Mouse (Mus musculus): Measurements from ENCODE around the gene Iqch. TPM values are rescaled to one million over a fixed set of nuclear protein-coding genes. Genes with fewer than 3 reads are reported as not detected.
A peak's percentile ranks its signal among the peaks of the same experiment; 100 is the strongest.

Gene Iqch
- polyA plus RNA-seq, 1 experiment from 2014 or later: 0.22 TPM

- H3K4me2 ChIP-seq: no peak overlapping the region
- WGBS: 74% methylated on average over 5 of the region's 5 CpGs
- no peak overlapping the region for H3K27ac ChIP-seq (replicated peaks)
- H3K27me3 ChIP-seq: no peaks in the 10 kb centered on the region
- no peaks in the 10 kb centered on the region for H3K9me3 ChIP-seq
- H3K36me3 ChIP-seq: no peaks in the 10 kb centered on the region
- ATAC-seq (ENCODE audit: low FRiP score, low read depth): no peak
- H3K9ac ChIP-seq: no peak overlapping the region
- H3K4me1 ChIP-seq (replicated peaks): no peaks in the 10 kb centered on the region; the same call in 1 of the 2 replicates
- no peak overlapping the region for H3K4me3 ChIP-seq
Observed at GRCm38 (mm10) chr9:63454341-63454740, 148.0 kb downstream of the Iqch start.

DNA sequence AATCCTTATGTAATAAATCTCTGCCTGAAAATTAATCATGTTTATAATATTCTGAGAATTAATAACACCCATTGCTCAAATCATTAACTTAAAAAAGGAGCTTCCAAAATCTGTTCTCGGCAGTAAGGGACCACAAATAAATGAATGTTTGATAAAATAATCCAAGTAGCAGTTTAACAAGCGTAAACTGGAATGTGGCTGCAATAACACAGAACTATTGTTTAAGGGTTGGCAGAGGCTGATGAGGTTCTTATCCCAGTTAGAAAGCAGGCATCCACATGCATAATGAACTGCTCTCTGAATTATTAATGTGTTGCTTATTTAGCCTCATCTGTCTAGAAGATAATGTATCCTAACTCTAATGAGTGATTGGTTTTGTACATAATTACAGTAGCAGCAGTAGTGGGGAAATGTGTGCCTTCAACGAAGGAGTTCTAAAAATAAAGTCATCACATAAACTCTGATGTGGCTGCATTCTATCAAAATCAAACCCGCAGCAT, 151.7 kb downstream of the Iqch start:
- ATAC-seq (ENCODE audit: low FRiP score, low read depth): no peak
- H3K27me3 ChIP-seq: no peaks in the 10 kb centered on the region
- no peak overlapping the region for H3K9ac ChIP-seq
- H3K9me3 ChIP-seq: no peaks in the 10 kb centered on the region
- 30% methylated on average over 4 of the region's 4 CpGs for WGBS
- no peak overlapping the region for H3K4me3 ChIP-seq
- no peak overlapping the region for H3K27ac ChIP-seq (replicated peaks)
- H3K4me1 ChIP-seq (replicated peaks): no peaks in the 10 kb centered on the region; the same call in 1 of the 2 replicates
- no peak overlapping the region for H3K4me2 ChIP-seq
- H3K36me3 ChIP-seq: no peaks in the 10 kb centered on the region

GRCm38 (mm10) chr9:63443695-63444094, 158.6 kb downstream of the Iqch start:
- H3K27ac ChIP-seq (replicated peaks): no peak overlapping the region
- H3K9me3 ChIP-seq: no peaks in the 10 kb centered on the region
- no peaks in the 10 kb centered on the region for H3K27me3 ChIP-seq
- H3K9ac ChIP-seq: no peak overlapping the region
- no peak overlapping the region for H3K4me2 ChIP-seq
- H3K4me1 ChIP-seq (replicated peaks): no peaks in the 10 kb centered on the region
- ATAC-seq (ENCODE audit: low FRiP score, low read depth): no peak
- WGBS: 83% methylated on average over 6 of the region's 6 CpGs
- no peaks in the 10 kb centered on the region for H3K36me3 ChIP-seq
- no peak overlapping the region for H3K4me3 ChIP-seq

GRCm38 (mm10) chr9:63430652-63431051, 171.6 kb downstream of the Iqch start:
- no peak overlapping the region for H3K27ac ChIP-seq (replicated peaks)
- H3K4me2 ChIP-seq: no peak overlapping the region
- WGBS: 80% methylated on average over 1 of the region's 1 CpGs
- H3K9ac ChIP-seq: no peak overlapping the region
- no peaks in the 10 kb centered on the region for H3K4me1 ChIP-seq (replicated peaks)
- ATAC-seq (ENCODE audit: low FRiP score, low read depth): no peak
- no peaks in the 10 kb centered on the region for H3K36me3 ChIP-seq
- H3K27me3 ChIP-seq: no peaks in the 10 kb centered on the region
- no peak overlapping the region for H3K4me3 ChIP-seq
- H3K9me3 ChIP-seq: no peaks in the 10 kb centered on the region

DNA sequence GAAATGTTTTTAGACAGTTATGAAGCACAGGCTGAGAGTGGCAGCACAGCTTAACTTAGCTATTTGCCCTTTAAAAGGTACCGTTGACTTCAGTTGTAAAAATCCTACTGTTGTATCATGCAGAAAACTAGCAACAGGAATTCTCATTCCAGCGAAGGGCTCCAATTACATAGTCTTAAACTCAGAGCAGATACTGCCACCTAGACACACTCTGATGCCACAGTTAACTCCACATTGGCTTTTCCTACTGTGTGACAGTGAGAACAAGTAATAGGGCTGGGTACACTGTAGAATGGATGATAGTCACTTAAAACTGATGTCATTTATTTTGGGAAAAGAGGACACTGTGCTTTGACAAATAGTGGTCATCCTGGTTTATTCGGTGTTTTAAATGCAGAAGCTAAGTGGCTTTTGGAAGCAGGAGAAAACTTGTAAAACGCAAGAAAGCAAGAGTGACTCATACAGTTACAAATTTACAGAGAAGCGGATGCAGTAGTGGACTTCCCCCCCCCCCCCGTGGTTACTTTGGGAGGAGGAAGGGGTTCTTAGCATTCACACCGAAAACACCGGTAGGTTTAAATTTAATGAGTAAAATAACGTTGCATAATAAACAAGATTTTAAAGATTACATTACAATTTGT, 181.1 kb downstream of the Iqch start:
- no peak overlapping the region for H3K9ac ChIP-seq
- H3K4me3 ChIP-seq: no peak overlapping the region
- H3K27me3 ChIP-seq: no peaks in the 10 kb centered on the region
- H3K36me3 ChIP-seq: no peaks in the 10 kb centered on the region
- no peak for ATAC-seq (ENCODE audit: low FRiP score, low read depth)
- H3K4me1 ChIP-seq (replicated peaks): 0 out of 2 replicates have a peak, but pooled peaks cover 6% of the 10 kb centered on the region
- 70% methylated on average over 9 of the region's 9 CpGs for WGBS
- H3K27ac ChIP-seq (replicated peaks): no peak overlapping the region
- no peaks in the 10 kb centered on the region for H3K9me3 ChIP-seq
- no peak overlapping the region for H3K4me2 ChIP-seq

DNA sequence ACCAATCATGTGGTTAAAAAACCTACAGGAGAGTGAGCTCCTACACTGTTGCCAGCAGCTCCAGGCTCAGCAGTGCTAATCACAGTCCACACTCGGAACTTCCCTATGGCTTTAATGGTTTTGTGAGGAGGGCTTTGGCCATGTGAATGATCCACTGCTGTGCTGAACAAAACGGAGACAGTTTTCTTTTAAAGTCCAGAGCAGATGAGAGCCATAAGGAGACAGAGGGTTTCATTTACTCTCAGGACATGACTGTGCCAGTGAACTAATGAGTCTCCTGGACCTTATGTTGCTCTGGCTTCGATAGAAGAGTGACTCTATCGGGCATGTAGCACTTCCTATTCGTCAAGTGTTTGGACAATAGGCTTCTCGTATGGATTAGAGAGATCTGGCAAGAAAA, 181.9 kb downstream of the Iqch start:
- Histone ChIP-seq H3K4me2 (no peak overlapping the region), H3K4me3 (no peak overlapping the region), H3K36me3 (no peaks in the 10 kb centered on the region), H3K27me3 (no peaks in the 10 kb centered on the region), H3K9ac (no peak overlapping the region), H3K4me1 (replicated peaks) (0 out of 2 replicates have a peak, but pooled peaks cover 6% of the 10 kb centered on the region), H3K9me3 (no peaks in the 10 kb centered on the region), H3K27ac (replicated peaks) (no peak overlapping the region)
- no peak for ATAC-seq (ENCODE audit: low FRiP score, low read depth)
- WGBS: 18% methylated on average over 6 of the region's 6 CpGs

- Histone ChIP-seq H3K36me3 (no peaks in the 10 kb centered on the region), H3K27me3 (no peaks in the 10 kb centered on the region), H3K9me3 (no peaks in the 10 kb centered on the region), H3K4me2 (no peak overlapping the region), H3K9ac (no peak overlapping the region), H3K27ac (replicated peaks) (no peak overlapping the region), H3K4me1 (replicated peaks) (peaks cover 21% of the 10 kb centered on the region), H3K4me3 (no peak overlapping the region)
- 85% methylated on average over 1 of the region's 1 CpGs for WGBS
- ATAC-seq (ENCODE audit: low FRiP score, low read depth): no peak
Observed at GRCm38 (mm10) chr9:63400176-63400575, 202.1 kb downstream of the Iqch start.

DNA sequence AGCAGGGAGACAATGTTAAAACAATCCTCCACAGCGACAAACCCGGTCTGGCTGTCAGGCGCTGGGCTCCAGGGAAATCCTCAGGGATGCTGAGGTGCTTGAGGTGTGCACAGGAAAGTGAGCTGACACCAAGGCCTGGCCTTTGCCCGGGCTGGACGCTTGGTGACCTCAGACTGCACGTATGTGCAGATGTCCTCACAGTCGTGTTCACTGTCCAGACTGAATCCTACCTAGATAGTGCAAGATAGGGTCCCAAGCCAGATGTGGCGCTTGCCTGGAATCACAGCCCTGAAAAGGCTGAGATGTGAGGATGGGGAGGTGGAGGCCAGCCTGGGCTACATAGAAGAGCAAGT, 202.9 kb downstream of the Iqch start:
- Histone ChIP-seq H3K4me2 (peak overlapping the region; percentile 89), H3K36me3 (no peaks in the 10 kb centered on the region), H3K9me3 (no peaks in the 10 kb centered on the region), H3K9ac (peak overlapping the region; percentile 76), H3K4me3 (peak overlapping the region; percentile 76), H3K4me1 (replicated peaks) (peaks cover 21% of the 10 kb centered on the region), H3K27me3 (no peaks in the 10 kb centered on the region), H3K27ac (replicated peaks) (peak overlapping the region; percentile 86)
- peak; percentile 76 for ATAC-seq (ENCODE audit: low FRiP score, low read depth)
- WGBS: 5% methylated on average over 8 of the region's 8 CpGs

DNA sequence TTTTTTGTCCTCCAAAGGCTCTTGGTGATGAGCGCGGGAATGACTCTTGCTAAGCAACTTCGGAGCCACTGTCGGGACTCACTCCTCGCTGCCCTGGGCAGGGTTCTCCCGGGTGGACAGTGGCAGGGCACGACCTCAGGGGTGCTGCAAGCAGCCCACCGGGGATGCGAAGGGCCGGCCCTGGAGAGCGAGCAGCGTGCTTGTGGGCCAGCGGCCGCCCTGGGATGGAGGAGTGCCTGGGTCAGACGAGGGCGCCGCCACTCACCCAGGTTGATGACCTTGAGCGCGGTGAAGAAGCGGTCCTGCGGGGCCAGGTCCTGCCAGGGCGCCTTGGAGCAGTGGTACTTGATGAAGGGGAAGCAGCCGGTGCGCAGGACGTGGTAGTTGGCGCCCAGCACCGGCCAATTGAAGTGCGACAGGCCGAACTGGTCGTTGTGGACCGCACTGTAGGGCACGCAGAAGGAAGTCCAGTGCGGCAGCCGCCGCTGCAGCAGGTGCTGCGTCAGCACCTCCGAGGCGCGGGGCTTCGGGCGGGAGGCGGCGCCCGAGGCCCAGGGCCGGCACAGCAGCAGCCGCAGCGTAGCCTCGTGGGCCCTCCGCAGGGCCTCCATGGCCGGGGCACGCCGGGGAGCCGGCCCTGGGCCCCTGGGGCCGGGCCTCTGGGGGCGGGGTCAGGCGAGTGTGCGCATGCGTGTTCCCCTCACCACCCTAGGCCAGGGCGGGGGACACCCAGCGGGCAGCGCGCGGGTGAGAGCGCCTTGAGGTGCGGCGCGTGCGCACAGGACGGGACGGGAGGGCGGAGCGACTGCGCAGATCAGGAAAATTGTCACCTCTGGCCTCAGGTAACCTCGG, 203.5 kb downstream of the Iqch start, which contains the start of gene 2300009A05Rik:
Gene 2300009A05Rik (minus strand): TSS at position 636 of the 852 bp plus-strand sequence.
- peak within 1 kb of the TSS; percentile 86 for H3K27ac ChIP-seq (replicated peaks)
- ATAC-seq (ENCODE audit: low FRiP score, low read depth): peak; percentile 98
- H3K9me3 ChIP-seq: no peaks in the 10 kb centered on the region
- H3K27me3 ChIP-seq: no peaks in the 10 kb centered on the region
- H3K9ac ChIP-seq: peak within 1 kb of the TSS; percentile 76
- peaks cover 21% of the 10 kb centered on the region for H3K4me1 ChIP-seq (replicated peaks)
- H3K4me2 ChIP-seq: peak within 1 kb of the TSS; percentile 89
- H3K36me3 ChIP-seq: no peaks in the 10 kb centered on the region
- WGBS: under 1% methylated on average over 65 of the region's 74 CpGs
- H3K4me3 ChIP-seq: peak within 1 kb of the TSS; percentile 76

GRCm38 (mm10) chr9:63395612-63396011, 206.7 kb downstream of the Iqch start:
- 77% methylated on average over 7 of the region's 7 CpGs for WGBS
- H3K4me1 ChIP-seq (replicated peaks): peaks cover 21% of the 10 kb centered on the region
- ATAC-seq (ENCODE audit: low FRiP score, low read depth): no peak
- no peak overlapping the region for H3K9ac ChIP-seq
- peak overlapping the region; percentile 13 for H3K4me2 ChIP-seq
- no peak overlapping the region for H3K4me3 ChIP-seq
- H3K27me3 ChIP-seq: no peaks in the 10 kb centered on the region
- H3K27ac ChIP-seq (replicated peaks): no peak overlapping the region
- no peaks in the 10 kb centered on the region for H3K36me3 ChIP-seq
- H3K9me3 ChIP-seq: no peaks in the 10 kb centered on the region

GRCm38 (mm10) chr9:63391307-63391706, 211.0 kb downstream of the Iqch start:
- no peak overlapping the region for H3K9ac ChIP-seq
- no peaks in the 10 kb centered on the region for H3K27me3 ChIP-seq
- no peak overlapping the region for H3K27ac ChIP-seq (replicated peaks)
- no peaks in the 10 kb centered on the region for H3K9me3 ChIP-seq
- H3K36me3 ChIP-seq: no peaks in the 10 kb centered on the region
- no peak for ATAC-seq (ENCODE audit: low FRiP score, low read depth)
- H3K4me1 ChIP-seq (replicated peaks): 0 out of 2 replicates have a peak, but pooled peaks cover 6% of the 10 kb centered on the region
- no peak overlapping the region for H3K4me3 ChIP-seq
- WGBS: 77% methylated on average over 2 of the region's 2 CpGs
- H3K4me2 ChIP-seq: no peak overlapping the region

- Histone ChIP-seq H3K27ac (replicated peaks) (no peak overlapping the region), H3K36me3 (no peaks in the 10 kb centered on the region), H3K9ac (no peak overlapping the region), H3K4me1 (replicated peaks) (peaks cover 6% of the 10 kb centered on the region), H3K4me2 (no peak overlapping the region), H3K27me3 (no peaks in the 10 kb centered on the region), H3K4me3 (no peak overlapping the region), H3K9me3 (no peaks in the 10 kb centered on the region)
- 96% methylated on average over 4 of the region's 4 CpGs for WGBS
- no peak for ATAC-seq (ENCODE audit: low FRiP score, low read depth)
Observed at GRCm38 (mm10) chr9:63382761-63383160, 219.5 kb downstream of the Iqch start.
